Mouse (Mus musculus): Measurements from ENCODE around the gene Foxp1. TPM values are rescaled to one million over a fixed set of nuclear protein-coding genes. Genes with fewer than 3 reads are reported as not detected.

The Foxp1 gene
- polyA plus RNA-seq, 1 experiment from 2014 or later, result 148 TPM

DNA sequence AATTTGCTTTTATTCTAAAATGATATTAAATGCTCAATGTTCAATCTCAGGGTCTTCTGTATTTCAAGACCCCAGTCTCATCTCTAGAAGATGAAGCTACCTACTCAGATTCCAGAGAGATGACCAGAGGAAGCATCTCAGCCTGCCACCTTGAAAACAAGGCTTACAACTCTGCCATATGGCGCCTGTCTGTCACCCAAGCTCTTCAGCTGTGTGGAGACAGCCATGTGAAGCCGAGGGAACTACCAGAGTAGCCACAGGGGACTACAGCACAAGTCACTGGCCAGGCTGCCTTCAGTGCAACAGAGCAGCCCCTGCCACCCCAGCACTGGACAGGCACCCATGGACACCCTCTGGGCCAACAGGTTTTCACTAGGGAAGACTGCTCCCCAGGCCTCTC, 145.4 kb downstream of the Foxp1 start:
- WGBS, result 67% methylated on average over 2 of the region's 2 CpGs
- no peak for ATAC-seq (replicated peaks; ENCODE audit: insufficient number of reproducible peaks, low FRiP score, low TSS enrichment, low read depth)
- no peaks in the 10 kb centered on the region for H3K36me3 ChIP-seq (replicated peaks; ENCODE audit: control insufficient read depth, insufficient read depth, low read depth, low read length)
- H3K4me1 ChIP-seq (ENCODE audit: control insufficient read depth, insufficient read depth, low read length), result no peaks in the 10 kb centered on the region
- no peaks in the 10 kb centered on the region for H3K9me3 ChIP-seq (replicated peaks; ENCODE audit: control insufficient read depth, low read length)
- no peak overlapping the region for H3K4me2 ChIP-seq (ENCODE audit: low read depth, low read length)
- H3K9ac ChIP-seq (replicated peaks; ENCODE audit: low read length), result no peak overlapping the region
- H3K27ac ChIP-seq (replicated peaks; ENCODE audit: low read depth, low read length), result no peak overlapping the region
- DNase-seq (ENCODE audit: low spot score), result no peak
- H3K4me3 ChIP-seq (ENCODE audit: low read depth, low read length), result no peak overlapping the region
- no peaks in the 10 kb centered on the region for H3K27me3 ChIP-seq (ENCODE audit: control insufficient read depth, insufficient read depth, low read length)

DNA sequence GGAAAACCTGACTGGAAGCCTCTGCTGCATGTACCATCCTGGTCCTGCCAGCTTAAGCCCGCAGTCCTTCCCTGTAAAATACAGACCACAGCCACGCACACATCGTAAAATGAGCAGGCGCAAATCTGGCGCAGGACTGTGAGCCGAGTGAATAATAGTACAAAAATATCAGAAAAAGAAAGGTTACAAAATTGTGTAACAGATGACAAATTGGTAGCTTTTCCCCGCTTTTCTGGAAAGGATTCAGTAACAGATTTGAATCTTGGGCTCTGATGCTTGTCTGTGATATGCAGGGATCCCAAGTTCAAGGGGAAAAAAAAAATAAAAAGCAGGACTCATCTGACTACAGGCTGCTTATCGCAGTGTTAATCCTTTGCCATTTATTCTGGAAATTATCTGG, 145.8 kb downstream of the Foxp1 start:
- Histone ChIP-seq H3K27ac (replicated peaks; ENCODE audit: low read depth, low read length) (no peak overlapping the region), H3K4me2 (ENCODE audit: low read depth, low read length) (no peak overlapping the region), H3K4me1 (ENCODE audit: control insufficient read depth, insufficient read depth, low read length) (no peaks in the 10 kb centered on the region), H3K27me3 (ENCODE audit: control insufficient read depth, insufficient read depth, low read length) (no peaks in the 10 kb centered on the region), H3K36me3 (replicated peaks; ENCODE audit: control insufficient read depth, insufficient read depth, low read depth, low read length) (no peaks in the 10 kb centered on the region), H3K4me3 (ENCODE audit: low read depth, low read length) (no peak overlapping the region), H3K9me3 (replicated peaks; ENCODE audit: control insufficient read depth, low read length) (no peaks in the 10 kb centered on the region), H3K9ac (replicated peaks; ENCODE audit: low read length) (no peak overlapping the region)
- DNase-seq (ENCODE audit: low spot score) (no peak), ATAC-seq (replicated peaks; ENCODE audit: insufficient number of reproducible peaks, low FRiP score, low TSS enrichment, low read depth) (no peak)
- WGBS, result 81% methylated on average over 8 of the region's 8 CpGs

DNA sequence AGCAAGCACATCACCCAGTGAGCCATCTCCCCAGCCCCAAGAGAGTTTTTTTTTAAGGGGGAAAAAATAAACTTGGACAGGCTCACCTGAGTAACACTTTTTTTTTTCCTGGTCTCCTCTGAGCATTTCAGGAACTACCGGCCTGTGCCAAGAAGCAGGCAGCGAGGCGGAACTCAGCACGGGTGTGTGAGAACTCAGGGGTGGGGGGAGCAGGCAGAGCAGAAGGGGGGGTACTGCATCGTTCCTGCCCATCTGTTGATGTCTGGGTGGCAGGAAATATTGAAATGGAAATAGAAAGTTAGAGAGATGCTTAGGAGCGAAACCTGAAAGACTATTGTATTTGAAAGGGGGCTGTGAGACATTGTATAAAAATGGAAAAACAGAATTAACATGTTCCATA, 146.7 kb downstream of the Foxp1 start:
- H3K27ac ChIP-seq (replicated peaks; ENCODE audit: low read depth, low read length), result no peak overlapping the region; the same call in 1 of the 2 replicates
- 70% methylated on average over 6 of the region's 6 CpGs for WGBS

DNA sequence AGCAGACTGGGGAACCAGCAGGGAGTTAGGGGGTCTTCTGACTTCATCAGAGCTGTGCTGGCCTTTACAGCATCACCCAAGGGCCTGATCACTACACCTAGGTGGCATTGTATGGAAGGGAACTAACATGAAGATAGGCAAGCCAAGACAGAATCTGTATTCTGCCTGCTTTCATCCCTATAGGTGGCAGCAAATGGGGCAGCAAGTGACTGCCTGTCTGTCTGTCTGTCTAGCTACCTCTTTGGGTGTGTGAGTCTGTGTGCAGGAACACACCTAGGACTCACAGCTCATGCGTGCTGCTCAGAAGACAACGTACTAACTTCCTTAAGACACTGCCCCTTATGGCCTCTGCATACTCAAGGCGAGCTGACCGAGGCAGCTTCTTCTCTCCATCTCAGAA, 147.1 kb downstream of the Foxp1 start:
- Histone ChIP-seq H3K27me3 (ENCODE audit: control insufficient read depth, insufficient read depth, low read length) (no peaks in the 10 kb centered on the region), H3K4me1 (ENCODE audit: control insufficient read depth, insufficient read depth, low read length) (no peaks in the 10 kb centered on the region), H3K36me3 (replicated peaks; ENCODE audit: control insufficient read depth, insufficient read depth, low read depth, low read length) (no peaks in the 10 kb centered on the region), H3K4me3 (ENCODE audit: low read depth, low read length) (no peak overlapping the region), H3K9me3 (replicated peaks; ENCODE audit: control insufficient read depth, low read length) (no peaks in the 10 kb centered on the region), H3K4me2 (ENCODE audit: low read depth, low read length) (no peak overlapping the region), H3K9ac (replicated peaks; ENCODE audit: low read length) (no peak overlapping the region), H3K27ac (replicated peaks; ENCODE audit: low read depth, low read length) (no peak overlapping the region; the same call in 1 of the 2 replicates)
- DNase-seq (ENCODE audit: low spot score) (no peak), ATAC-seq (replicated peaks; ENCODE audit: insufficient number of reproducible peaks, low FRiP score, low TSS enrichment, low read depth) (no peak)
- WGBS, result 79% methylated on average over 4 of the region's 4 CpGs

More for the DNA sequence above, 146.7 kb downstream of the Foxp1 start:
- Histone ChIP-seq H3K9me3 (replicated peaks; ENCODE audit: control insufficient read depth, low read length) (no peaks in the 10 kb centered on the region), H3K36me3 (replicated peaks; ENCODE audit: control insufficient read depth, insufficient read depth, low read depth, low read length) (no peaks in the 10 kb centered on the region), H3K4me1 (ENCODE audit: control insufficient read depth, insufficient read depth, low read length) (no peaks in the 10 kb centered on the region), H3K4me2 (ENCODE audit: low read depth, low read length) (no peak overlapping the region), H3K27me3 (ENCODE audit: control insufficient read depth, insufficient read depth, low read length) (no peaks in the 10 kb centered on the region), H3K9ac (replicated peaks; ENCODE audit: low read length) (no peak overlapping the region), H3K4me3 (ENCODE audit: low read depth, low read length) (no peak overlapping the region)
- ATAC-seq (replicated peaks; ENCODE audit: insufficient number of reproducible peaks, low FRiP score, low TSS enrichment, low read depth) (no peak), DNase-seq (ENCODE audit: low spot score) (no peak)

DNA sequence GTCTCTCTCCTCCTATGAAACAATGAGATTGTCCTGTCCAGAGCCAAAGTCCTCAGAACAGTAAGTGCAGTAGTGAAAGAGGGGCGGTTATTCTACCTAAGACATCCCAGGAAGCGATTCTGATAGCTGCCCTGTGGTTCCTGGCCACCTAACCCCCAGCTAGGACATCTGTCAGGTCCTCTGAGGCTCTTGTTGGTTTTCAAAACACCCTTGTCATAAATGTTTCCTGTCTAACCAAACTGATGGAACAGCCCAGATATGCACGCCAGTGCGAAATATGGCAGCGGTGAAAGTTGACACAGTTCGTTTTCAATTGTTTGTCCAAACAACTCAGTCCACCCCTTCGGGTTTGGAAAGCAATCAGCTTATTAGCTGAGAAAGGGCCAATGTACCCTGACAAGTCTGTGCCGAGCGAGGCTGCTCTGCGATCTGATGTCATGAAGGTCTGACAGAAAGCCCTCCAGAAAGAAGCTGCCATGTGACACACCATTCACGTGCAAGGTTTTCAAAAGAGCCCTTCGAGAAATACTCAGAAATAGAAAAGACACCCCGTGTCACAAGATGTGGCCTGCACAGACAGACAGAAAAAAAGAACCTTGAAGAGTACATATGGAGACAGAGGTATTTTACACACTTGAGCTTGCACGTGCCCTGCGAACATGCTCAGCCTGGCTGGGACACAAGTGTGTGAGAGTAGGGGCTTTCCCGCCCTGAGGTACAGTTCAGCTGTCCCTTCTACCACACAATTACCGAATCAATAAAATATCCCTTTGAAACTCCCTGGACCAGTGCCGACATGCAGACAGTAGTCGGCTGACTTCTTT, 147.9 kb downstream of the Foxp1 start:
- H3K4me2 ChIP-seq (ENCODE audit: low read depth, low read length), result no peak overlapping the region
- H3K36me3 ChIP-seq (replicated peaks; ENCODE audit: control insufficient read depth, insufficient read depth, low read depth, low read length), result no peaks in the 10 kb centered on the region
- H3K27ac ChIP-seq (replicated peaks; ENCODE audit: low read depth, low read length), result no peak overlapping the region
- no peaks in the 10 kb centered on the region for H3K9me3 ChIP-seq (replicated peaks; ENCODE audit: control insufficient read depth, low read length)
- ATAC-seq (replicated peaks; ENCODE audit: insufficient number of reproducible peaks, low FRiP score, low TSS enrichment, low read depth) (no peak), DNase-seq (ENCODE audit: low spot score) (no peak)
- no peak overlapping the region for H3K9ac ChIP-seq (replicated peaks; ENCODE audit: low read length)
- H3K4me1 ChIP-seq (ENCODE audit: control insufficient read depth, insufficient read depth, low read length), result no peaks in the 10 kb centered on the region
- H3K27me3 ChIP-seq (ENCODE audit: control insufficient read depth, insufficient read depth, low read length), result no peaks in the 10 kb centered on the region
- H3K4me3 ChIP-seq (ENCODE audit: low read depth, low read length), result no peak overlapping the region
- 67% methylated on average over 19 of the region's 19 CpGs for WGBS

DNA sequence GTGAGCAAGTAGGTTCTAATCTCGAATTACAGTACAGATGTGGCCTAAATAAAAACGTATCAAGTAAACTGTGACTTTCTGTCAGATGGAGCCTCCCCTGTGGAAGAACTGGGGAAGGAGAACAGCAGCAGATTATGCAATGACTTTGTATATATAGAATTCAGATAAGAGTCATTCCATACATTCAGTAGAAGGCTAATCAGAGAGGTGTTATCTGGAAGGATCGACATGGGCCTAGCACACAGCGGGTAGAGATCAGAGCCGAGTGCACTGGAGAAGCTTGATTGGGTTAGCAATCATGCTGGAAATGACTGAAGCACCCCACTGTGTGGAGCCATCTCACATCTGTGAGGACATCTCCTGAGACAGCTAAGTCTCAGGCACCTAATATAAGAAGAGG, 150.1 kb downstream of the Foxp1 start:
- ATAC-seq (replicated peaks; ENCODE audit: insufficient number of reproducible peaks, low FRiP score, low TSS enrichment, low read depth) (no peak), DNase-seq (ENCODE audit: low spot score) (no peak)
- 85% methylated on average over 5 of the region's 5 CpGs for WGBS
- H3K9ac ChIP-seq (replicated peaks; ENCODE audit: low read length), result no peak overlapping the region
- H3K4me2 ChIP-seq (ENCODE audit: low read depth, low read length), result no peak overlapping the region
- no peaks in the 10 kb centered on the region; the same call in 1 of the 2 replicates for H3K36me3 ChIP-seq (replicated peaks; ENCODE audit: control insufficient read depth, insufficient read depth, low read depth, low read length)
- no peaks in the 10 kb centered on the region for H3K9me3 ChIP-seq (replicated peaks; ENCODE audit: control insufficient read depth, low read length)
- no peak overlapping the region for H3K4me3 ChIP-seq (ENCODE audit: low read depth, low read length)
- no peaks in the 10 kb centered on the region for H3K4me1 ChIP-seq (ENCODE audit: control insufficient read depth, insufficient read depth, low read length)
- no peak overlapping the region for H3K27ac ChIP-seq (replicated peaks; ENCODE audit: low read depth, low read length)
- H3K27me3 ChIP-seq (ENCODE audit: control insufficient read depth, insufficient read depth, low read length), result no peaks in the 10 kb centered on the region

DNA sequence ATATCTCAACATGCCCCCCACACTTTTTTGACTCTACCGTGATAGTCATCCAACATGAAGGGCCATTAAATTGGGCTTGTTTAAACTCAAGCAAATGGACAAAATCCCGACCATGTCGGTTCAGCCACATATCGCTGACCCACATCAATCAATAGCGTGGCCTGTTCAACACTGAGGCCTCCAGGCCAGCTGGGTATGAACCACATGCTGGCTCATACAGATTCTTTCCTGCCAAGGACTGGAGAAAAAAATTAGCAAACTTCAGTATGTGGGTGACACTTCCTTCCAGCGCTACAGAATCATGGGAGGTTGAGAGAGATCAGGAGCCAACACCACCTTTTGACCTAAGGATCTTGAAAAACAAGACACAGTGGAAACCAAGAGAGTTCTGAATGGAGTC, 150.5 kb downstream of the Foxp1 start:
- DNase-seq (ENCODE audit: low spot score) (no peak), ATAC-seq (replicated peaks; ENCODE audit: insufficient number of reproducible peaks, low FRiP score, low TSS enrichment, low read depth) (no peak)
- Histone ChIP-seq H3K9ac (replicated peaks; ENCODE audit: low read length) (no peak overlapping the region), H3K4me2 (ENCODE audit: low read depth, low read length) (no peak overlapping the region), H3K4me1 (ENCODE audit: control insufficient read depth, insufficient read depth, low read length) (no peaks in the 10 kb centered on the region), H3K27ac (replicated peaks; ENCODE audit: low read depth, low read length) (no peak overlapping the region), H3K36me3 (replicated peaks; ENCODE audit: control insufficient read depth, insufficient read depth, low read depth, low read length) (no peaks in the 10 kb centered on the region; the same call in 1 of the 2 replicates), H3K27me3 (ENCODE audit: control insufficient read depth, insufficient read depth, low read length) (no peaks in the 10 kb centered on the region), H3K4me3 (ENCODE audit: low read depth, low read length) (no peak overlapping the region), H3K9me3 (replicated peaks; ENCODE audit: control insufficient read depth, low read length) (no peaks in the 10 kb centered on the region)
- WGBS, result 82% methylated on average over 6 of the region's 6 CpGs

DNA sequence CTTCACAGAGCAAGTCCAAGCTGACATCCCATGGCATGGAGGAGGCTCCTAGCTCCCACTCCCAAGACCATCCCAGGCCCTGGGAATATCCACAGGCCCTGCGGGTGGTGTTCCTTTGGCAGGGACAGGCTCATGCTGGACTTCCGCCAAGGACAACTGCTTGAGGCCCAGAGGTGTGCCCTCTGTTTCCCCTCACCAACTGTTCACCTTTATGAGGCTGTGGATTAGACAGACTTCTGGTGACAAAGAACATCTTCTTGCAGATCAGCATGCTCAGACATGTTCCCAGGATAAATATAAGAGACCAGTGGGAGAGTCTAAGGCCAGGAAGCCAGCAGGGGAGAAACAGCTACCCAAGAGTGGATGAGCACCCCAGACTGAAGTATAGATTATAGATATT, 152.6 kb downstream of the Foxp1 start:
- no peaks in the 10 kb centered on the region for H3K4me1 ChIP-seq (ENCODE audit: control insufficient read depth, insufficient read depth, low read length)
- 90% methylated on average over 2 of the region's 2 CpGs for WGBS
- no peak overlapping the region for H3K4me2 ChIP-seq (ENCODE audit: low read depth, low read length)
- H3K27me3 ChIP-seq (ENCODE audit: control insufficient read depth, insufficient read depth, low read length), result no peaks in the 10 kb centered on the region
- ATAC-seq (replicated peaks; ENCODE audit: insufficient number of reproducible peaks, low FRiP score, low TSS enrichment, low read depth) (no peak), DNase-seq (ENCODE audit: low spot score) (no peak)
- no peak overlapping the region for H3K27ac ChIP-seq (replicated peaks; ENCODE audit: low read depth, low read length)
- H3K9ac ChIP-seq (replicated peaks; ENCODE audit: low read length), result no peak overlapping the region
- no peak overlapping the region for H3K4me3 ChIP-seq (ENCODE audit: low read depth, low read length)
- no peaks in the 10 kb centered on the region; the same call in 1 of the 2 replicates for H3K36me3 ChIP-seq (replicated peaks; ENCODE audit: control insufficient read depth, insufficient read depth, low read depth, low read length)
- H3K9me3 ChIP-seq (replicated peaks; ENCODE audit: control insufficient read depth, low read length), result no peaks in the 10 kb centered on the region

Data from embryonic facial prominence, embryonic 11.5 days (tissue).